Mouse (Mus musculus): ENCODE data around the gene Cnr2. TPM values are rescaled to one million over a fixed set of nuclear protein-coding genes. Genes with fewer than 3 reads are reported as not detected.

Gene Cnr2
- total RNA-seq, 1 experiment, result 0.04 TPM

GRCm38 (mm10) chr4:135892884-135893283 is 2.3 kb upstream of the Cnr2 start:
- DNase-seq (ENCODE audit: low read depth, low spot score), result no peak
- no peaks in the 10 kb centered on the region for H3K9me3 ChIP-seq (ENCODE audit: control insufficient read depth, insufficient read depth, low read depth, low read length)
- in situ Hi-C loops (cut with MboI; ENCODE audit: low sequenced_read_pairs in 2 of 2, unreplicated experiment in 2 of 2), result no loop called here
- no peak overlapping the region for H3K9ac ChIP-seq (ENCODE audit: insufficient read depth, low read depth, low read length, poor library complexity, severe bottlenecking)
- no peaks in the 10 kb centered on the region for H3K36me3 ChIP-seq (ENCODE audit: control insufficient read depth, insufficient read depth, low read length, poor library complexity, severe bottlenecking)
- H3K4me3 ChIP-seq (ENCODE audit: insufficient read depth in 1 of 2, low read depth in 1 of 2, low read length in 2 of 2, poor library complexity in 1 of 2, severe bottlenecking in 1 of 2), result no peak overlapping the region
- peaks cover 0 to 7% of the 10 kb centered on the region in 2 experiments; a peak in 2 of 4 replicates for H3K4me1 ChIP-seq (ENCODE audit: control insufficient read depth in 2 of 2, insufficient read depth in 2 of 2, low read length in 2 of 2, poor library complexity in 1 of 2)
- H3K27ac ChIP-seq (ENCODE audit: insufficient read depth, low read depth, low read length, poor library complexity, severe bottlenecking), result no peak overlapping the region
- TF ChIP-seq HCFC1 (IDR thresholded peaks at IDR 0.05; ENCODE audit: borderline replicate concordance, insufficient read depth, low read length), result no peak

- no peak overlapping the region for H3K4me3 ChIP-seq (ENCODE audit: insufficient read depth in 1 of 2, low read depth in 1 of 2, low read length in 2 of 2, poor library complexity in 1 of 2, severe bottlenecking in 1 of 2)
- no peaks in the 10 kb centered on the region for H3K9me3 ChIP-seq (ENCODE audit: control insufficient read depth, insufficient read depth, low read depth, low read length)
- H3K36me3 ChIP-seq (ENCODE audit: control insufficient read depth, insufficient read depth, low read length, poor library complexity, severe bottlenecking), result no peaks in the 10 kb centered on the region
- TF ChIP-seq HCFC1 (IDR thresholded peaks at IDR 0.05; ENCODE audit: borderline replicate concordance, insufficient read depth, low read length), result no peak
- TF ChIP-seq MAFK (IDR thresholded peaks at IDR 0.05; ENCODE audit: insufficient read depth, low read depth, low read length), result no peak
- no peak for TF ChIP-seq CHD2 (IDR thresholded peaks at IDR 0.05; ENCODE audit: low read depth, low read length)
- no peak for TF ChIP-seq ZNF384 (IDR thresholded peaks at IDR 0.05; ENCODE audit: low read depth, low read length)
- no peak for TF ChIP-seq ZC3H11A (IDR thresholded peaks at IDR 0.05; ENCODE audit: borderline replicate concordance, low read depth, low read length)
- no peak overlapping the region for H3K27ac ChIP-seq (ENCODE audit: insufficient read depth, low read depth, low read length, poor library complexity, severe bottlenecking)
- H3K4me1 ChIP-seq (ENCODE audit: control insufficient read depth in 2 of 2, insufficient read depth in 2 of 2, low read length in 2 of 2, poor library complexity in 1 of 2), result peaks cover 0 to 13% of the 10 kb centered on the region in 2 experiments; a peak in 1 of 4 replicates
- no peak overlapping the region for H3K9ac ChIP-seq (ENCODE audit: insufficient read depth, low read depth, low read length, poor library complexity, severe bottlenecking)
- DNase-seq (ENCODE audit: low read depth, low spot score), result no peak
- in situ Hi-C loops (cut with MboI; ENCODE audit: low sequenced_read_pairs in 2 of 2, unreplicated experiment in 2 of 2), result no loop called here
Measured at GRCm38 (mm10) chr4:135896157-135896556, 963 bp downstream of the Cnr2 start.

GRCm38 (mm10) chr4:135898380-135899049 is 3.3 kb downstream of the Cnr2 start:
- Histone ChIP-seq H3K9ac (ENCODE audit: insufficient read depth, low read depth, low read length, poor library complexity, severe bottlenecking) (no peak overlapping the region), H3K4me3 (ENCODE audit: insufficient read depth in 1 of 2, low read depth in 1 of 2, low read length in 2 of 2, poor library complexity in 1 of 2, severe bottlenecking in 1 of 2) (no peak overlapping the region), H3K36me3 (ENCODE audit: control insufficient read depth, insufficient read depth, low read length, poor library complexity, severe bottlenecking) (no peaks in the 10 kb centered on the region), H3K27ac (ENCODE audit: insufficient read depth, low read depth, low read length, poor library complexity, severe bottlenecking) (no peak overlapping the region), H3K9me3 (ENCODE audit: control insufficient read depth, insufficient read depth, low read depth, low read length) (no peaks in the 10 kb centered on the region), H3K4me1 (ENCODE audit: control insufficient read depth in 2 of 2, insufficient read depth in 2 of 2, low read length in 2 of 2, poor library complexity in 1 of 2) (peaks cover 0 to 13% of the 10 kb centered on the region in 2 experiments; a peak in 1 of 4 replicates)
- in situ Hi-C loops (cut with MboI; ENCODE audit: low sequenced_read_pairs in 2 of 2, unreplicated experiment in 2 of 2), result no loop called here
- TF ChIP-seq MAFK (IDR thresholded peaks at IDR 0.05; ENCODE audit: insufficient read depth, low read depth, low read length) (no peak), ZC3H11A (IDR thresholded peaks at IDR 0.05; ENCODE audit: borderline replicate concordance, low read depth, low read length) (no peak)
- no peak for DNase-seq (ENCODE audit: low read depth, low spot score)

- TF ChIP-seq HCFC1 (IDR thresholded peaks at IDR 0.05; ENCODE audit: borderline replicate concordance, insufficient read depth, low read length) (no peak), CHD2 (IDR thresholded peaks at IDR 0.05; ENCODE audit: low read depth, low read length) (no peak), ZC3H11A (IDR thresholded peaks at IDR 0.05; ENCODE audit: borderline replicate concordance, low read depth, low read length) (no peak), ZNF384 (IDR thresholded peaks at IDR 0.05; ENCODE audit: low read depth, low read length) (no peak), MAFK (IDR thresholded peaks at IDR 0.05; ENCODE audit: insufficient read depth, low read depth, low read length) (no peak)
- Histone ChIP-seq H3K36me3 (ENCODE audit: control insufficient read depth, insufficient read depth, low read length, poor library complexity, severe bottlenecking) (no peaks in the 10 kb centered on the region), H3K9ac (ENCODE audit: insufficient read depth, low read depth, low read length, poor library complexity, severe bottlenecking) (no peak overlapping the region), H3K9me3 (ENCODE audit: control insufficient read depth, insufficient read depth, low read depth, low read length) (no peaks in the 10 kb centered on the region), H3K4me1 (ENCODE audit: control insufficient read depth in 2 of 2, insufficient read depth in 2 of 2, low read length in 2 of 2, poor library complexity in 1 of 2) (peaks cover 0 to 13% of the 10 kb centered on the region in 2 experiments; a peak in 1 of 4 replicates), H3K4me3 (ENCODE audit: insufficient read depth in 1 of 2, low read depth in 1 of 2, low read length in 2 of 2, poor library complexity in 1 of 2, severe bottlenecking in 1 of 2) (no peak overlapping the region), H3K27ac (ENCODE audit: insufficient read depth, low read depth, low read length, poor library complexity, severe bottlenecking) (no peak overlapping the region)
- in situ Hi-C loops (cut with MboI; ENCODE audit: low sequenced_read_pairs in 2 of 2, unreplicated experiment in 2 of 2), result no loop called here
- no peak for DNase-seq (ENCODE audit: low read depth, low spot score)
Measured at GRCm38 (mm10) chr4:135899050-135899448, 3.9 kb downstream of the Cnr2 start.

GRCm38 (mm10) chr4:135900008-135900407 is 4.8 kb downstream of the Cnr2 start:
- in situ Hi-C loops (cut with MboI; ENCODE audit: low sequenced_read_pairs in 2 of 2, unreplicated experiment in 2 of 2), result no loop called here
- Histone ChIP-seq H3K9ac (ENCODE audit: insufficient read depth, low read depth, low read length, poor library complexity, severe bottlenecking) (no peak overlapping the region), H3K36me3 (ENCODE audit: control insufficient read depth, insufficient read depth, low read length, poor library complexity, severe bottlenecking) (no peaks in the 10 kb centered on the region), H3K4me1 (ENCODE audit: control insufficient read depth in 2 of 2, insufficient read depth in 2 of 2, low read length in 2 of 2, poor library complexity in 1 of 2) (peaks cover 0 to 11% of the 10 kb centered on the region in 2 experiments; a peak in 1 of 4 replicates), H3K9me3 (ENCODE audit: control insufficient read depth, insufficient read depth, low read depth, low read length) (no peaks in the 10 kb centered on the region), H3K4me3 (ENCODE audit: insufficient read depth in 1 of 2, low read depth in 1 of 2, low read length in 2 of 2, poor library complexity in 1 of 2, severe bottlenecking in 1 of 2) (no peak overlapping the region), H3K27ac (ENCODE audit: insufficient read depth, low read depth, low read length, poor library complexity, severe bottlenecking) (no peak overlapping the region)
- TF ChIP-seq CHD2 (IDR thresholded peaks at IDR 0.05; ENCODE audit: low read depth, low read length) (no peak), ZNF384 (IDR thresholded peaks at IDR 0.05; ENCODE audit: low read depth, low read length) (no peak)
- DNase-seq (ENCODE audit: low read depth, low spot score), result no peak
